Mouse (Mus musculus) cerebellum, postnatal 36 days (tissue): ENCODE results near the gene Rnf150.
"Not testable (repeated sequence)": the region's sequence is repeated elsewhere in the genome, so short reads cannot be mapped to it uniquely, and the experiment has no call there.

ENCODE experiments used
- DNase-seq, 2 experiments: peaks; one replicate each; pipeline ENCODE4 v3.0.0; 2021 to 2022; ENCODE audit warnings: mixed read lengths in 2 of 2

Gene Rnf150

DNA sequence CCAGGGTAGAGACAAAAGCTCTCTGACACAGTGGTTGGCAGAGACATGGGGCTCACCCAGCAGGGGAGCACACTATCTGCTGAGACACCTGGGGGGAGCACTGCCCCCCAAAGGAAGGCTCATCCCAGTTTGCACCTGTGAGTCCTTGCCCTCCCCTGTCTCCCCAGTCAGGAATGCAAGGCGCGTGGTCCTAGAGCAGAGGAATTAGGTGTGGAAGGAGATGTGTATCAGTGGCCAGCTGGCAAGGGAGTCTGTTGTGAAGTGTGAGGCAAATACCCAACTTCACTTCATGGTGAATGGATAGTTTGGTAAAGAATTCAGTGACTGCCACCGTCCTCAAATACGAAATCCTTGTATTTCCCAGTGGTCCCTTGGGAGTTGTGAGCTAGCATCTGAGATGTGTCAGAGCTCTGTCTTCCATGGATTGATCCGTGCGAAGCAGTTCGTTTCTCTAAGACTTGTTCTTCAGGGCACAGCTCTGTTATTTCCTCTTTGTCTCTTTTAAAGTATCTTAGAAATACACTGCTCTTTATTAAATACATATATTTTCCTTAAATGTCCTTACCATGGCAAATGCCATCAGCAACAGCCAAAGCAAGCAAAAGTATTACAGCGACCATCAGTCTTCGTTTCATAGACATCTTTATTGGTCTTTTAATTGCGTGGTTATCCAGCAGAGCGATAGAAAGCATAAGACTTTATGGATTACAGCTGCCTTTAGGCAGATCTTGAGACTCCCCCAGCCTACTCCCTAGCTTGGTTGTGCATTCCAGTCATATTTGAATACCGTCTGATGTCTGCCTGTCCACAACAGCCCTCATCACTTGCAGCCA, 215.8 kb downstream of the Rnf150 start:
- no peak for DNase-seq

DNA sequence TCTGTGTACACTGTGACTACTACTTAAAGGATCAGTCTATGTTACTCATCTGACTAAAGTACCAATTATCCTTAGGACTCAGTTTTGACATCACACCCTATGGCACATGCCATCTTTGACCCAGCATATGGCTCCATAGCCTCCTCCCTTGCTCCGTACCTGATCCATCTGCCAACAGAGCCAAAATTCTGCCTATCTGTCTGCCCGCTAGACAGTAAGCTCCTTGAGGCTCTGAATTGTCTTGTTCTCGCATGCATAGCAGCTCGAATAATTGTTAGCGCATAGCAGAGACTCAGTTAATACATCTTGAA, 216.3 kb downstream of the Rnf150 start:
- DNase-seq, result no peak

DNA sequence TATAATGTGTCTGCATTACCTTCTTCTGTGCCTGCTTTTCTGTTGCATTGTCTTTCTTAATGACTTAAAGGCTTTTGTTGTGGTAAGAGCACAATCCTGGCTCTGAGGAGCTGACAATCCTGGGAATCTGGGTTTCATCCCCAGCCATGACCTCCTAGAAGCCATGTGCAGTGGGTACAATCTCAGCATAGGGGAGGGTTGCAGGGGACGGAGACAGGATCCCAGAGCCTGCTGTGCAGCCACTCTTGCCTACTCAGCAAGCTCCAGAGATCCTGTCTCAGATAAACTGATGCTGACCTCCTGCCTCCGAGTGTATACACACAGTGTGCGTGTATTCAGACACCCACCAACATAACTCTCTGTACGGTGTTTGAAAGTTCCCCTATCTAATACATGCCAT, 218.1 kb downstream of the Rnf150 start:
- DNase-seq, result no peak

DNA sequence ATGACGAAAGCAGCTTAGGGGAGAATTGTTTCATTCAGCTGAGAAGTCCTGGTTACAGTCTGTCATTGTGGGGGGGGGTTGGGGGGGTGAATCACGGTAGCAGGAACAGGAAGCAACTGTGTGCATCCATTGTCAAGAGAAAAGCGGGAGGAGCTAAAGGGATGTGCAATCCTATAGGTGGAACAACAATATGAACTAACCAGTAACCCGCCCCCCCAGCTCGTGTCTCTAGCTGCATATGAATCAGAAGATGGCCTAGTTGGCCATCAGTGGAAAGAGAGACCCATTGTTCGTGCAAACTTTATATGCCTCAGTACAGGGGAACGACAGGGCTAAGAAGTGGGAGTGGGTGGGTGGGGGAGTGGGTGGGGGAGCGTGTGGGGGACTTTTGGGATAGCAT, 218.7 kb downstream of the Rnf150 start:
- DNase-seq, result not testable (repeated sequence)

DNA sequence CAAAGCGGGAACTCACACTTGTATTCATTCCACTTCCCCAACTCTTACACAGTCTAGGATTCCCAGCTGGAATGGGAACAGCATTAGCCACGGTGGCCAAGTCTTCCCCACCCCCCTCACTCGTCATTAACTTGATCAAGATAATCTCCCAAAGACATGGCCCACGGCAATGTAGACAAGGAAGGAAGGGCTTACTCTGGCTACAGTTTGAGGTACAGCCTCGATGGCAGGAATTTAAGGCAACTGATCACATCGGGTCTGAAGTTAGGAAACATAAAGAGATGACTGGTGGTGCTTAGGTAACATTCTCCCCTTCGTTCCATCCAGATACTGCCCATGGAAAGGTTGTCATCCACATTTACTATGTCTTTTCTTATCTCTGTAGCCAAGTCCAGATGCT, 219.1 kb downstream of the Rnf150 start:
- DNase-seq, result no peak

DNA sequence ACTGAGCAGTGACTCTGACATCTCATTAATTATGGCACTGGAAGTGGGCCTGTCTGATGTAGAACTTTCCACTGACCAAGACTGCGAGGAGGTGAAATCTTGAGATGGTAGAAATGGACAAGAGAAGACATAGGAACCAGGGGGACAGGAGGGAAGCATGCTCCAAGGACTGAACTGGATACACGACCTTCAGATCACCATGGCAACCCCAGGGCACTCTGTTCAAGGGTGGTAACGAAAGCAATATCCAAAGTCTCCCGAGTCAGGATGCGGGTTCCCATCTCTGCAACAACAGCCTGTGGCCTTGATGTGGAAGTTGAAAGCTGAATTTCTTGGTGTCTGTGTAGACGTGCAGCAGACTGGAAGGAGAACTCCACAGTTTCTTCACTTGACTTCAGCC, 220.3 kb downstream of the Rnf150 start:
- DNase-seq, result no peak

DNA sequence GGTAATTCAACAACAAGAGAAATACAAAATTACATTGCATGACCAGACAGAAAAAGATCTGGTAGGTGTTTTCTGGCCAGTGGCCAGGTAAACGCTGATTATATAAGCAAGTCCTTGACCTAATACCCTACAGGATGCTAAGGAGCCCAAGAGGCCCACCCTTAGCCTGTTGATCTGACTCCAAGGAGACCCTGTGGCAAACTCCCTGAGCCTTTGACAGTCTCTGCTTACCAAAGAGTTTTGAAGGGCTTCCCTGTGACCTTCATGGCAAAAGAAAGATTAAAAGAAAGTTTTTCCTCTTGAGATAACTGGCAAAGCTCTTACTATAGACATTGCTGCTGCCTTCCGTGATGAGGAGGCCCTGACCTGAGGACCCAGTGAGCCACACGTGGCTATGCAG, 222.4 kb downstream of the Rnf150 start:
- DNase-seq, result no peak

DNA sequence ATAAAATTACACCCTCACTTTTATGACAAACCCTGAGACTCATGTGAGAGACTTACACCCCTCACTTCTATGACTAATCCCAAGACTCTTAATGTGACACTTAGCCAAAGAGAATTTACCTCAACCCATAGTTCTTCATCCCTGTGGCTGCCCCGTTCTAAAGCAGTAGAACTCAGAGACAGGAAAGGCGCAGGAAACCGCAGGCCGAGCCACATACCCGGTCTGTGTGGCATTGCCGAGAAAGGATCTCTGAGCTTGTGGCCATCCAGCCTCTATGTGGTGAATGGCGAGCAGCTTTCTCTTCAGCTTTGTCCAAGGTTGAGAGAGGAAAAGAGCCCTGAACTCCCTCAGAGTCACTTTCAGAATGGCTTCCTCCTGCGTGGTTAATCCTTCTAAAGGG, 223.5 kb downstream of the Rnf150 start:
- DNase-seq, result no peak

DNA sequence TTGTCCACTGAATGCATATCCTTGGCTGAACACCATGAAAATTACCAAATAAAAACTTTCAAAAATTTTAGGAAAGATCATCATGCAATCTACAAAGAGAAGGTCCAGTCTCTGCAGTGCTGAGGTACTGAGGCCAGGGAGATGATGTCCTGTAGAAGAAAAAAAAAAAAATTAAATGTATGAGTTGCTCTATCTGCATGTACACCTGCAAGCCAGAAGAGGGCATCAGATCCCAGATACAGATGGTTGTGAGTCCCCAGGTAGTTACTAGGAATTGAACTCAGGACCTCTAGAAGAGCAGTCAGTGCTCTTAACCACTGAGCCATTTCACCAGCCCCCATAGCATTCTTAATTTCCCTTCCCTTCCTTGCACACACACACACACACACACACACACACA, 224.4 kb downstream of the Rnf150 start:
- DNase-seq, result no peak

DNA sequence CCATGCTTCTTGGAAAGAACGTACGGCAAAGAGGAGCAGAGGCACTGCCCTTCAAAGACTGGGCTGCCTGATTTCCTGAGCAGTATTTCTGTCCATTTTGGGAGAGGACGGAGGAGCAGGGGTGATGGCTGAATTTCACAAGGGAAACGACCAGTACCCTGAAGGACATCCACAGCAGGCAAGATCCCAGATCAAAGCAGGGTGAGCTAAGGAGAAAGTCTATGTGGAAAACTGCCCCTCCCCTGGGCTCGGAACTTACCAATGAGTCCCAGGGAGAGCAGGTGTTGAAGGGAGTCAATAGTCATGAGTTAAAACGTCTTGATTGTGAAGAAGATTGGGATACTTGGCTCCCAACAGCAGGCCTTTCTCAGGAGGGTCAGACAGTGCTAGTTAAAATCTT, 225.0 kb downstream of the Rnf150 start:
- DNase-seq, result no peak

DNA sequence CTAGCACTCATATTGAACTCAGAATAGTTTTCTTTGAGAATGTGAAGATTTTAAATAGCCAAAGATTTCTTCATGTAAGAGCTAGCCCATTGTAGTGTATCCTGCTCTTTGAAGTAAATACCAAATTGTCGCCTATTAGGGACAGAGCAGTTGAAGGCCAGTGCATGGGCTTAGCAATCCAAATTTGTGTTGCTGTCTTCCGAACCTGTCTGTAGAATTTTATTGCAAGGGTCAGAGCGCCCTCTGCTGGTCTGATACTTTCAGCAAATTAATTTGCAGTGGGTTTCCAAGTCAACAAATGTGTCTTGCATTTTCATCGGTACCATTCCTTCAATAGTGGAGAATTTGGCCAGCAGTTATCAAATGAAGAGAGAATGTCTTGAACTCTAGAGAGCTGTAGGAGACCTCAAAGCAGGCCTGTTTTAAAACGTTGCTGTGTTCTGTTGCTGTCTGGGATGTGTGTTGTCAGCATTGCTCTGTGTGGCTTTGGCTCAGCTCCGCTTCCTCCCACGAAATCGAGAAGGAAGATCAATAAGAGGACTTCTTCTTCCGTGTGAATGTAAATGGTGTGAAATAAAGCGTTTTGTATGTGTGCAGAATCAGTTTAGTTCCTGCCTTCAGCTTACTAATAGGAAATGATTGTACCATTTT, 226.3 kb downstream of the Rnf150 start:
- peak; percentile 85 to 96 for DNase-seq

DNA sequence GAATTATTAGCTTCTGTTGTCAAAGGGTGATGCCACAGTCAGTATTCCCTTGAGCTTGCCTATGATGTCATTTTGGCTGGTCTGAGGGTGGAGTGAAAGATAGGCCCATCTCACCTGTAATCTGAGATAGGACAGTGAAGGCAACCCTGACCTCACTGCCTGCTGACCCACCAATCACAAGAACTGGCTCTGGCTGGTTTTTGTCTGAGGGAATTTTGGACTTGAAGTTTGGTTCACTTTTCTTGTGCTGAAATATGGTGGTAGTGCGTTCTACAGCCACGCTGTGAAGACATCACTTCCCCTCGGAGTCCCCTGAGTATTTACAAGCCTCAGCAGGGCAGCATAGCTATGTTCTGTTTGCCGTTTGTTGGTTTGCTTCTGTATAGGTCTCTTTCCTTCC, 227.3 kb downstream of the Rnf150 start:
- DNase-seq, result no peak

DNA sequence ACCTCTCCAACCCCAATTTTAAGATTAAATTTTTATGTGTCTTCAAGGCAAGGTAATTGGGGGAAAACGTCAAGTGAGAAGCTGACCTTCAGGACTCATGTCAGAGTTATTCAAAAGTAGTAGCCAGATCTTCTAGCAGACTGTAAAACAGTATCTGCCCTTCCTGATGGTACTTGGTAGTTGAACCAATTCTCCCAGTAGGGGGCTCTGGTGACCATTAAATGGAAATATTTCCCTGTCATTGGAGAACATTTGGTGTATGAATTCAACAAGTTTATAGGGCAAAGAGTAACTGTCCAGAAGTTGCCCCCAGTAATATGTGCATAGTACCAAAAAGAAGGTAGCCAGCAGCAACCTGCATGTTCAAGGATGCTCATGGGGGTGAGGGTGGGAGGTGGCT, 236.9 kb downstream of the Rnf150 start:
- peak in 1 of 2 experiments; percentile 35 for DNase-seq

DNA sequence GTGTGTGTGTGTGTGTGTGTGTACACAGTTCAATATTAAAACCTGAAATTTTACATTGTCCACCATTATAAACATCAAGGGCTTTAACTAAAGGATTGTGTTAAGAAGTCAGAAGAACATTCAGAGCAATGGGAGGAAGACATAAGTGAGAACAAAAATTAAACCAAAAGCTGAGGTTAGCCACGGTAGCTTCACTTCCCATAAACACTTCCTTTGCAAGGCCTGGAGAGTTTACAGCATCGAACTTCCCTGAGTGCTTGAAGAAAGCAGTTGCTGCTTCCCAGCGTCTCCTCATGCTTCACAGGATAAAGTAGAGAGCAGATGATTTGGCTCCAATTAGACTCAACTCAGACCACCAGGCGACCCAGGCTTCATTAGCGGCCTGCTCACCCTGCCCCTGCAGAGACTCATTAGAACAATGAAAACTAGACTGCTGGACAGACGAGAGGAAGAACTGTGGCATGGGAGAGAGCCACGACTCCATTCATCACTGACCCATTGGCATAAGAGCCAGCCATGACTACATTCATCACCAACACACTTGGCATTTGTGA, 239.9 kb downstream of the Rnf150 start:
- DNase-seq, result no peak

DNA sequence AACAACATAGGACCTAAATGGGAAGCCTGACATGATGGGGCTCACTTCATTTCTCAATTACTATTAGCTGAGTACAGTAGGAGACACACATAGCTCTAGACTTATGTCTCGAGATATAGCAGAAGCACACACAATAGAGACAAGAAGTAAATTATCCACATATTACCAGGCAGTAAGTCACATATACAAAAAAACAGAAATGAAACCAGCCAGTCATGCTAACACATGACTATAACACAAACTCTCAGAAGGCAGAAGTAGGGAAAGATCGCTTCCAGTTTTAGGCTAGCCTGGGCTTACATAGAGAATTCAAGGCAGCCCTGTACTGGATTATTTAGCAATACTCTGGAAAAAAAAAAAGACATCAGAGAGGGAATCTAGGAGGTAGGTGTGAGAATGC, 240.8 kb downstream of the Rnf150 start:
- DNase-seq, result no peak

DNA sequence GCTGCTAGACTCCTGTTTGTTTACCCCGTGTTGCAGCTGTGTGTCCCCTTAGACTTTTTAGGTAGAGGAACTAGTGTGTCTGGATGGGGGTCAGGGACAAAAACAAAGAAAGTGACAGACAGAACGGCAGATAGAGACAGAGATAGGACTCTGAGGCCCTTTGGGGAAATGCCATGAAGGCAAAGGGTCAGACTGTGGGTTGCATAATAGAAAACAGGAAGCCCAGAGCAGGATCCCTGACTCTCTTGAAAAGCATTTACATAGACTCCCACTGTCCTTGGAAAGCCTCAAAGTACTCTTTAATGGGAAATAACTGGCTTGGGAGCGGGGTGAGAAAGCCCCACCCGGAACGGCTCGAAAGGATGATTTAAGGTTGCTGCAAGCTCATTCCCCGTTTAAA, 246.6 kb downstream of the Rnf150 start:
- DNase-seq, result no peak

DNA sequence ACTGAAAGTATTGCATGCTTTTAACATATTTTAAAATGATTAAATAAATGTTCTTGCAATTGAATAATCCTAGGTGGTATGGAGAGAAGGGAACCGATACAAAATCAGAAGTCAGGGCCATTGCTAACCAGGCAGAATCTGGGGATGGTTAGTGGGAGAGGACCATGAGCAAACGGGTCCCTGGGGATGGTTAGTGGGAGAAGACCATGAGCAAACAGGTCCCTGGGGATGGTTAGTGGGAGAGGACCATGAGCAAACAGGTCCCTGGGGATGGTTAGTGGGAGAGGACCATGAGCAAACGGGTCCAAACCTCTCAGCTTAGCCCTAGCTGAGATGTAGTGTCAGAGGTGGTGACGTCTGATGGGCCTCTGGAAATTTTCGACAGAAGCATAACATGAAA, 247.0 kb downstream of the Rnf150 start:
- no peak for DNase-seq

DNA sequence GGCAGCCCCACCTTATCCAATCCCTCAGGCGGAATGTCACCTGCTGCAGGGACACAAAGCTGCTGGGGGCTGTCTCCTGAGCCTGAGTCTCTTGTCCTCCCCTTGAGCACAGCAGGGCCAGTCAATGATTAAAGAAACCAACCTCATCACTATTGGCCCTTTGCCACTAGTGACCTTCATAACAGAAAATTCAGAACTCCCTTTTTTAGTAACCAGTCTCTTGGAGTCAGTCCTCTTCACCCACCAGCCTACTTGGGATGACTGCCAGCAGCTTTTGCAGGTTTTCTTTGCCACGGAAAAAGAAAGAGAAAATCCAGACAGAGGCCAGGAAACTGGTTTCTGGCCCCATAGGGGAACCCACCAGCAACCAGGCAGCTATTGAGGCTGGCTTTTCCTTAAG, 271.9 kb downstream of the Rnf150 start:
- DNase-seq, result no peak

DNA sequence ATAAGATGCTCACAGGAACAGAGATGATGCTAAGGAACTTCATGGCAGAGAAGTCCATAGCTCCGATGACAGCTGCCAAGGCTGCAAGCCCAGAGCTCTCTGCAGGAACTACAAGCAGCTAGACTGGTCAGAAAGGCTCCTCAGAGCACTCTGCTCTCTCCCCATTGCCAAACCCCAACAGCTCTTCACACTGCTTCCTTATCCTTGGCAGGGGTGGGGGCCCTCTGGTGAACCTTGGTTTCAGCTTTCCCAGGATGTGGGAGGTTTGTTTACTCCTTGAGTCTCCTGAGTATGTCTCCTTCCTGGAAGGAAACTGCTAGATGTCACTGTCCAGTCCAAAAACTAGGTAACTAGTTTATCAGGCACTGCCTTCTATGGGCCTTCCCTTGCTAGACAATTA, 276.9 kb downstream of the Rnf150 start:
- DNase-seq, result no peak

DNA sequence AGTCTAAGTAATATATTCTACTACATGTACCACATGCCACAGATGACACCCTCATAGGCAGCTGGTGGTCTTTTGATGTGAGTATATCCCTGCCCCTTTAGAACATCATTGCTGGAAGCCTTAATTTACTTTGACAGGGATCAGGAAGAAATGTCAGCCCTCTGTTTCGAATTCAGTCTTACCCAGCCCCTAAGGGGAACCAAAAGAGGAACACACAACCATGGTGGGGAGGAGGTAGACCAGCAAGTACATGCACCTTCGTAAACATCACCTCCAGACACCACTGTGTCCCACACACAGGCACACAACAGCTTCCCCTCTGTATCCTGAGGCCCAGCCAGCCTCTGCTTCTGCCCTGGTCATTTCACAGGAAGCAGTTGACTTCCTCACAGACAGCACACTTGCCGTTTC, 277.6 kb downstream of the Rnf150 start:
- DNase-seq, result no peak
